Mouse (Mus musculus): ENCODE results near the gene Smtnl1.

Smtnl1 gene

GRCm38 (mm10) chr2:84793871-84794270 is 28.6 kb downstream of the Smtnl1 start:
- DNase-seq (ENCODE audit: low spot score in 2 of 2), result no peak

GRCm38 (mm10) chr2:84793154-84793553 is 29.3 kb downstream of the Smtnl1 start:
- DNase-seq (ENCODE audit: low spot score in 2 of 2), result no peak

GRCm38 (mm10) chr2:84792516-84792915 is 29.9 kb downstream of the Smtnl1 start:
- DNase-seq (ENCODE audit: low spot score in 2 of 2), result no peak

- DNase-seq (ENCODE audit: low spot score in 2 of 2), result no peak
Observed at GRCm38 (mm10) chr2:84790418-84790817, 32.0 kb downstream of the Smtnl1 start.

- no peak for DNase-seq (ENCODE audit: low spot score in 2 of 2)
Observed at GRCm38 (mm10) chr2:84788316-84788715, 34.1 kb downstream of the Smtnl1 start.

- DNase-seq (ENCODE audit: low spot score in 2 of 2), result no peak
Observed at GRCm38 (mm10) chr2:84783840-84784566, 38.4 kb downstream of the Smtnl1 start.

GRCm38 (mm10) chr2:84783315-84783714 is 39.1 kb downstream of the Smtnl1 start:
- no peak for DNase-seq (ENCODE audit: low spot score in 2 of 2)

- DNase-seq (ENCODE audit: low spot score in 2 of 2), result no peak
Observed at GRCm38 (mm10) chr2:84779210-84779609, 43.2 kb downstream of the Smtnl1 start.

- no peak for DNase-seq (ENCODE audit: low spot score in 2 of 2)
Observed at GRCm38 (mm10) chr2:84777706-84778105, 44.7 kb downstream of the Smtnl1 start.

GRCm38 (mm10) chr2:84775665-84776064 is 46.8 kb downstream of the Smtnl1 start:
- DNase-seq (ENCODE audit: low spot score in 2 of 2), result no peak

GRCm38 (mm10) chr2:84775241-84775640 is 47.2 kb downstream of the Smtnl1 start, which contains the start of gene Serping1:
TSS of gene Serping1 (minus strand) at chr2:84775444.
- no peak for DNase-seq (ENCODE audit: low spot score in 2 of 2)

GRCm38 (mm10) chr2:84774751-84775150 is 47.7 kb downstream of the Smtnl1 start:
- peak in 1 of 2 experiments; percentile 11 for DNase-seq (ENCODE audit: low spot score in 2 of 2)

GRCm38 (mm10) chr2:84773195-84773594 is 49.3 kb downstream of the Smtnl1 start:
- no peak for DNase-seq (ENCODE audit: low spot score in 2 of 2)

- no peak for DNase-seq (ENCODE audit: low spot score in 2 of 2)
Observed at GRCm38 (mm10) chr2:84772454-84772853, 50.0 kb downstream of the Smtnl1 start.

- no peak for DNase-seq (ENCODE audit: low spot score in 2 of 2)
Observed at GRCm38 (mm10) chr2:84770501-84770900, 52.0 kb downstream of the Smtnl1 start.

- no peak for DNase-seq (ENCODE audit: low spot score in 2 of 2)
Observed at GRCm38 (mm10) chr2:84762818-84763217, 59.6 kb downstream of the Smtnl1 start.

GRCm38 (mm10) chr2:84762295-84762694 is 60.2 kb downstream of the Smtnl1 start:
- no peak for DNase-seq (ENCODE audit: low spot score in 2 of 2)

- DNase-seq (ENCODE audit: low spot score in 2 of 2), result no peak
Observed at GRCm38 (mm10) chr2:84761840-84762239, 60.6 kb downstream of the Smtnl1 start.

GRCm38 (mm10) chr2:84761309-84761708 is 61.1 kb downstream of the Smtnl1 start:
- DNase-seq (ENCODE audit: low spot score in 2 of 2), result no peak
